Mouse (Mus musculus) liver, embryonic 13.5 days (tissue): ENCODE measurements around the gene 1700061G19Rik. TPM values are rescaled to one million over a fixed set of nuclear protein-coding genes. Genes with fewer than 3 reads are reported as not detected.
A peak's percentile ranks its signal among the peaks of the same experiment; 100 is the strongest.

Source experiments
- ATAC-seq: fragments of 200-750 bp; cut with Nextera tagmentation; 2 replicates; pipeline ENCODE4 v1.8.0; 2017; ENCODE audit warnings: low read depth, mild to moderate bottlenecking, moderate number of reproducible peaks, moderate library complexity
- DNase-seq: peaks from one replicate; pipeline ENCODE4 v3.0.0; 2022
- H3K27ac ChIP-seq: fragments of 300-500 bp; sonication (generic); 2 replicates; pipeline ENCODE4 v1.5.1; 2015; ENCODE audit warnings: moderate library complexity, mild to moderate bottlenecking, inconsistent platforms
- H3K27me3 ChIP-seq: fragments of 300-500 bp; sonication (generic); 2 replicates; pipeline ENCODE4 v1.6.1; 2015; ENCODE audit warnings: mild to moderate bottlenecking, inconsistent platforms
- H3K36me3 ChIP-seq: fragments of 300-500 bp; sonication (generic); 2 replicates; pipeline ENCODE4 v1.6.1; 2015; ENCODE audit warnings: mild to moderate bottlenecking, inconsistent platforms
- H3K4me1 ChIP-seq: fragments of 300-500 bp; sonication (generic); replicated peaks from 2 replicates; pipeline ENCODE4 v1.6.1; 2015; ENCODE audit warnings: inconsistent platforms
- H3K4me2 ChIP-seq: fragments of 300-500 bp; sonication (generic); 2 replicates; pipeline ENCODE4 v1.6.1; 2015; ENCODE audit warnings: inconsistent platforms, mild to moderate bottlenecking, moderate library complexity
- H3K4me3 ChIP-seq: fragments of 300-500 bp; sonication (generic); replicated peaks from 2 replicates; pipeline ENCODE4 v1.5.1; 2015; ENCODE audit warnings: mild to moderate bottlenecking, inconsistent platforms
- H3K9ac ChIP-seq: fragments of 300-500 bp; sonication (generic); 2 replicates; pipeline ENCODE4 v1.6.1; 2015; ENCODE audit warnings: mild to moderate bottlenecking, inconsistent platforms
- H3K9me3 ChIP-seq: fragments of 300-500 bp; sonication (generic); replicated peaks from 2 replicates; pipeline ENCODE4 v1.6.1; 2016; ENCODE audit warnings: inconsistent platforms
- WGBS: fragments of 180-500 bp; shearing (Covaris S2); methylation state at CpG from one replicate; pipeline ENCODE4 v1.1.7; 2015; ENCODE audit not compliant: insufficient replicate concordance; 5-methylcytosine and 5-hydroxymethylcytosine counted together
- polyA plus RNA-seq: library from polyadenylated mRNA; unstranded; fragments of >200 nt; fragmentation: Nextera tagmentation; extraction: Ambion mirVana; gene quantifications from 2 replicates; pipeline ENCODE4 v1.2.1, GENCODE M21; 2015

Gene 1700061G19Rik
- polyA plus RNA-seq, 1 experiment from 2014 or later, result 0.03 TPM

DNA sequence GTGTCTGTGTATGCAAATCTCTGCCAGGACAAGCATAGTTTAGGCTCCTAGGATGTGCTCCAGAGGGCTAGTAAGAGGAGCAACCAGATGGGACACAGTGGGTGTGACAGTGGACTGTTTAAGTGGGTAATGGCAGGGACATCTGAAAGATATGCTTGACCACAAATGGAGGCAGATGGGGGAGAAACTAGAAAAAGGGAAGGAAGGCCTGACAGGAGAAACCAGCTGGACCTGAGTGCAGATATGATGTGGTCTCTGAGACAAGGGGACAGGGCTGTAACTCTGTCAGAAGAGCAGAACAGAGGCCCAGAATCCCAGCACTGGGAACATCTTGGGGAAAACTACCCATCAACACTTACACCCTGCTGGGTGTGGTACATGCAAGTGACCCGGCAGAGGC is 54.3 kb downstream of the 1700061G19Rik start:
- no peak for DNase-seq
- Histone ChIP-seq H3K27ac (peak overlapping the region; percentile 23; the same call in 1 of the 2 replicates), H3K4me1 (peaks cover 69% of the 10 kb centered on the region), H3K27me3 (no peaks in the 10 kb centered on the region), H3K9ac (0 out of 2 replicates have a peak overlapping the region, but pooled peaks have one; percentile 17), H3K4me3 (no peak overlapping the region), H3K36me3 (peaks cover 21% of the 10 kb centered on the region), H3K9me3 (no peaks in the 10 kb centered on the region), H3K4me2 (no peak overlapping the region)
- WGBS, result 39% methylated on average over 1 of the region's 1 CpGs
- no peak for ATAC-seq

- 33% methylated on average over 8 of the region's 8 CpGs for WGBS
- no peaks in the 10 kb centered on the region for H3K9me3 ChIP-seq
- no peak overlapping the region for H3K4me2 ChIP-seq
- H3K27ac ChIP-seq, result 0 out of 2 replicates have a peak overlapping the region, but pooled peaks have one; percentile 23
- H3K36me3 ChIP-seq, result peaks cover 16% of the 10 kb centered on the region
- peak overlapping the region; percentile 17; the same call in 1 of the 2 replicates for H3K9ac ChIP-seq
- H3K4me1 ChIP-seq, result peaks cover 73% of the 10 kb centered on the region
- no peak overlapping the region for H3K4me3 ChIP-seq
- ATAC-seq (0 out of 2 replicates have a peak, but pooled peaks have one; percentile 47), DNase-seq (no peak)
- H3K27me3 ChIP-seq, result no peaks in the 10 kb centered on the region
Measured at GRCm38 (mm10) chr17:56930026-56930425, 54.7 kb downstream of the 1700061G19Rik start.

DNA sequence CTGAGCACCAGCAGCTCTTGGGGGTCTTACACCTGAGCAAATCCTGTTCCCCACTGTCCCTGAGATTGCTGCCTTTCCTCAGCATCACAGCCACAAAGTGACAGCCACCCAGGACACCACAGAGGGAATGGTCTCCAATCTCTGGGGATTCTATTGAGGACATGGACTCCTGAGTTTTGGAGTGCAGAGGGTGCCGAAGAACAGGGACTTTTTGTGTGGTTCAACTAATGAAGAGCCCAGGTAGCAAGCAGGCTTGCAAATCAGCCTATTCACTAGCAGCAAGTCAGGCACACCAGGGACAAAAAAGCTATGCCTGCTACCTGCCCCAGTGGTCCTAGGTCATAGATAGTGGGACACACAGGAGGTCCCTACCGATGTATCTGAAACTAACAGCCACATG is 58.1 kb downstream of the 1700061G19Rik start:
- WGBS, result 77% methylated on average over 2 of the region's 2 CpGs
- Histone ChIP-seq H3K9me3 (no peaks in the 10 kb centered on the region), H3K36me3 (no peaks in the 10 kb centered on the region), H3K27me3 (peaks cover 9% of the 10 kb centered on the region; the same call in 1 of the 2 replicates), H3K4me2 (peak overlapping the region; percentile 99), H3K4me3 (no peak overlapping the region), H3K9ac (0 out of 2 replicates have a peak overlapping the region, but pooled peaks have one; percentile 30), H3K4me1 (peaks cover 64% of the 10 kb centered on the region), H3K27ac (no peak overlapping the region)
- ATAC-seq (no peak), DNase-seq (no peak)

DNA sequence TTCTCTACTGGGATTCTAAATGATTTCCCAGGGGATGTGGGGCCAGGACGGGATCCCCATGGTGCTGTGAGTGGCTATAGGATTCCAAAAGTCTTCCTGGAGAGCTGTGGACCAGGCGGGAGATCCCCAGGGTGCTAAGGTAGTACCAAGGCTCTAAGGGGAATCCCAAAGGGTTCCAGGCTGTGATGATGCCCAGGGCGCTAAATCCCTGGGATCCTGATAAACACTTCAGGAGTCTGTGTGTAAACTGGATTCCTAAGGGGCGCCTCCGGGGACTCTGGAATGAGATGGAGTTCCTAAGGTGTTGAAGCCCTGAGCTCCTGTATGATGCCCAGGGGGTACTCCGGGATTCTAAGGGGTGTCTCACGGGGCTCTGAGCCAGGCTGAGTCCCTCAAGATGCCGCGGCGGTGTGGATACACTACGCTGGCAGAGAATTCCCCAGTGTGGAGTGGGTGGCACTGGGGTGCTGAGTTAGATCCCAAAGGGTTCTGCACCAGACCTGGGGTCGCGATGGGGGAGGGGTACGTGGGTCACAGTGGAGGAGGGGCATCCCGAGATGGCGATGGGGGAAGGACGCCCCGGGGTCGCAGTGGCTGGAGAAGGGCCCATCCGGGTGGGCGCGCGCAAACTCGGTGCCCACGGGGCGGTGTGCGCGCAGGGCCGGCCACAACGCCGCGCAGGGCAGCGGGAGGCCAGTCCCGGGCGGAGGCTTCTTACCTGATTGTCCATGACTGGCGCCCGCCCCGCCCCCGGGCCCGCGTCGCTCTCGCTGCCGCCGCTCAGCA is 59.5 kb downstream of the 1700061G19Rik start:
- peak overlapping the region; percentile 74 for H3K27ac ChIP-seq
- peak; percentile 67 for ATAC-seq
- no peak for DNase-seq
- H3K9me3 ChIP-seq, result no peaks in the 10 kb centered on the region
- H3K4me1 ChIP-seq, result peaks cover 51% of the 10 kb centered on the region
- H3K4me3 ChIP-seq, result peak overlapping the region; percentile 85
- no peaks in the 10 kb centered on the region for H3K36me3 ChIP-seq
- peaks cover 14% of the 10 kb centered on the region; the same call in 1 of the 2 replicates for H3K27me3 ChIP-seq
- WGBS, result 3% methylated on average over 44 of the region's 45 CpGs
- H3K9ac ChIP-seq, result peak overlapping the region; percentile 91
- peak overlapping the region; percentile 99 for H3K4me2 ChIP-seq

DNA sequence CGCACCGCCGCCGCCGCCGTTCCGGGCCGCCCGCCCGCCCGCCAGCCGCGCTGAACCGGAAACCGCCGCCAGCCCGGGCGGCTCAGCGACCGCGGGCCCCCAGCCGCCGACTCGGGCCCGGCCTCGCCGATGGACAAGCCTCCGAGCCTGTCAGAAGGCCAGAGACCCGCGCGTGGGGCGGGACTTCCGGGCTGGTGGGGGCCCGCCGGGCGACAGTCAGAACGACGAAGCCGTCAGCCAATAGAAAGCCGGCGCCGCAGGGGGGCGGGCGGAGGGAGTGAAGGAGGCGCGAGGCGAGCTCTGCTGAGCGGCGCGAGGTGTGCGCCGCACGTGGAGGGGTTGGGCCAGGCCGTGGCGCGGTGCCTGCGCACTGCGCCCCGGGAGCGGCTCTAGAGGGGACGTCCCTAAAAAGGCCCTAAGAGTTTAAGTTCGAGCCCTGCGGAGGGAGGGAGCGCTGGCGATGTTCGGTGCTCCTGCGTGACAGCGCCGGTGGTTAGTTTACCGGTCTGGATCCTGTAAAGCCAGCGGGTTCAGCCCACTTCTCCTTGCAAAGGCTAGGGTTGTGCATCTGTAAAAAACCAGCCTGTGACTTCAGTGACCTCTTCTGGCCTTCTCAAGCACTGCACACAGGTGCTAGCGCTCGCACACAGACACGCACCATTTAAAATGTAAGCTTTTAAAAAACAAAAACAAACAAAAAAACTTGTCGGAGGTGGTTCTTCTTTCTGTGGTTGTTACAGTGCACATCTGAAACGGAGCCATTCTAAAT is 60.3 kb downstream of the 1700061G19Rik start, which contains the start of gene Mllt1:
Gene Mllt1 (minus strand): TSS at position 53 of the 769 bp plus-strand sequence.
- peak within 1 kb of the TSS; percentile 85 for H3K4me3 ChIP-seq
- peaks cover 14% of the 10 kb centered on the region; the same call in 1 of the 2 replicates for H3K27me3 ChIP-seq
- peak within 1 kb of the TSS; percentile 74 for H3K27ac ChIP-seq
- DNase-seq (peak; percentile 97), ATAC-seq (peak; percentile 97)
- 3% methylated on average over 73 of the region's 76 CpGs for WGBS
- H3K9ac ChIP-seq, result peak within 1 kb of the TSS; percentile 91
- H3K9me3 ChIP-seq, result no peaks in the 10 kb centered on the region
- H3K4me1 ChIP-seq, result peaks cover 42% of the 10 kb centered on the region
- H3K36me3 ChIP-seq, result no peaks in the 10 kb centered on the region
- peak within 1 kb of the TSS; percentile 99 for H3K4me2 ChIP-seq

GRCm38 (mm10) chr17:56936731-56937130 is 61.5 kb downstream of the 1700061G19Rik start:
- H3K4me1 ChIP-seq, result peaks cover 35% of the 10 kb centered on the region
- H3K27me3 ChIP-seq, result peaks cover 14% of the 10 kb centered on the region; the same call in 1 of the 2 replicates
- H3K4me3 ChIP-seq, result no peak overlapping the region
- WGBS, result 63% methylated on average over 7 of the region's 7 CpGs
- H3K9me3 ChIP-seq, result no peaks in the 10 kb centered on the region
- no peaks in the 10 kb centered on the region for H3K36me3 ChIP-seq
- no peak overlapping the region for H3K4me2 ChIP-seq
- no peak overlapping the region for H3K27ac ChIP-seq
- DNase-seq, result no peak
- ATAC-seq, result no peak
- no peak overlapping the region for H3K9ac ChIP-seq

Other genes with a start within 250 kb of the 1700061G19Rik start
- gene Lonp1, start 248.6 kb upstream of the 1700061G19Rik start, polyA plus RNA-seq, result 41.0 and 42.2 TPM in 2 replicates
- 0.37 and 0.64 TPM in 2 replicates for gene Catsperd, start 247.3 kb upstream of the 1700061G19Rik start, polyA plus RNA-seq
- gene Ranbp3, start 202.2 kb upstream of the 1700061G19Rik start, polyA plus RNA-seq, result 49.6 and 50.8 TPM in 2 replicates
- 229 and 268 TPM in 2 replicates for gene Ndufa11, start 157.7 kb upstream of the 1700061G19Rik start, polyA plus RNA-seq
- 2.6 and 3.2 TPM in 2 replicates for gene Vmac, start 157.5 kb upstream of the 1700061G19Rik start, polyA plus RNA-seq
- 1.00 and 1.0 TPM in 2 replicates for gene Nrtn, start 117.9 kb upstream of the 1700061G19Rik start, polyA plus RNA-seq
- 17.2 and 17.5 TPM in 2 replicates for gene Dus3l, start 110.7 kb upstream of the 1700061G19Rik start, polyA plus RNA-seq
- 0.45 and 0.61 TPM in 2 replicates for gene Prr22, start 105.2 kb upstream of the 1700061G19Rik start, polyA plus RNA-seq
- 10.1 and 10.7 TPM in 2 replicates for gene Rfx2, start 44.5 kb upstream of the 1700061G19Rik start, polyA plus RNA-seq
- gene Acsbg2, start 1.0 kb upstream of the 1700061G19Rik start, polyA plus RNA-seq, result not detected in 2 replicates
- 11.0 and 12.1 TPM in 2 replicates for gene Mllt1, start 59.9 kb downstream of the 1700061G19Rik start, polyA plus RNA-seq
- not detected in 2 replicates for gene Acer1, start 106.6 kb downstream of the 1700061G19Rik start, polyA plus RNA-seq
- gene Clpp, start 114.8 kb downstream of the 1700061G19Rik start, polyA plus RNA-seq, result 88.2 and 100.0 TPM in 2 replicates
- 19.7 and 20.9 TPM in 2 replicates for gene Alkbh7, start 121.9 kb downstream of the 1700061G19Rik start, polyA plus RNA-seq
- gene Pspn, start 124.5 kb downstream of the 1700061G19Rik start, polyA plus RNA-seq, result 0.23 TPM in 1 of 2 replicates, not detected in the other
- 64.4 and 73.9 TPM in 2 replicates for gene Gtf2f1, start 135.8 kb downstream of the 1700061G19Rik start, polyA plus RNA-seq
- 0.20 and 0.21 TPM in 2 replicates for gene Gm17949, start 136.0 kb downstream of the 1700061G19Rik start, polyA plus RNA-seq
- gene Khsrp, start 156.0 kb downstream of the 1700061G19Rik start, polyA plus RNA-seq, result 26.2 and 27.8 TPM in 2 replicates
- not detected in 2 replicates for gene Slc25a41, start 166.2 kb downstream of the 1700061G19Rik start, polyA plus RNA-seq
- gene Crb3, start 183.6 kb downstream of the 1700061G19Rik start, polyA plus RNA-seq, result 2.9 and 3.1 TPM in 2 replicates
- 2.4 and 2.9 TPM in 2 replicates for gene Slc25a23, start 184.4 kb downstream of the 1700061G19Rik start, polyA plus RNA-seq
- 0.97 and 1.6 TPM in 2 replicates for gene Dennd1c, start 203.0 kb downstream of the 1700061G19Rik start, polyA plus RNA-seq
- gene Tubb4a, start 212.3 kb downstream of the 1700061G19Rik start, polyA plus RNA-seq, result 0.55 and 0.87 TPM in 2 replicates
- 1.0 and 1.1 TPM in 2 replicates for gene Tnfsf9, start 229.8 kb downstream of the 1700061G19Rik start, polyA plus RNA-seq